Mouse (Mus musculus): Measurements from ENCODE around the gene Rnf39. TPM values are rescaled to one million over a fixed set of nuclear protein-coding genes. Genes with fewer than 3 reads are reported as not detected.
A peak's percentile ranks its signal among the peaks of the same experiment; 100 is the strongest.

Rnf39 gene
- total RNA-seq, 2 experiments from 2014 or later, result 8.2 to 12.5 TPM

DNA sequence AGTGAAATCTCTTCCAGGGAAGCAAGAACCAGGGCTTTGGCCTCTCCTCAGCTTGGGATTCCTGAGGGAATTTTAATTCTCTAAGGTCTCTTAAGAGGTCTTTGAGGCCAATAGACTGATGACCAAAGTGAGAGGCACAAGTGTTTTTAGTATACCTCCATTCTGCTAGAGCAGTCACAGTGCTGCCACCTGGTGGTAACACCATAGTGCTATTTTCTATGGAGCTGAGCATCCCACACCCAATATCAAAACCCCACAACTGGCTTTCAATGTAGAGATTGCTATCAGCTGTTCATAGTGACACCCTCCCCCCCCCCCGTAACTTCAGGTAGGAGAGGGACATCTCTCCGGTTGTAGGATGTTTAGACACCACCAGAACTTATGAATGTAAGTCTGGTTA is 28.6 kb upstream of the Rnf39 start:
- peak; percentile 71 to 77 for DNase-seq (ENCODE audit: extremely low spot score in 1 of 2, low spot score in 2 of 2)
- intact Hi-C loops (cut with DNase I), result loop anchor here (2.0 kb wide), 2 partner anchors 21 to 81 kb away; no protein-coding TSS in a partner anchor
- H3K4me3 ChIP-seq, result no peak overlapping the region
- peak; percentile 88 for TF ChIP-seq CTCF (IDR thresholded peaks at IDR 0.05)
- H3K27ac ChIP-seq, result no peak overlapping the region

DNA sequence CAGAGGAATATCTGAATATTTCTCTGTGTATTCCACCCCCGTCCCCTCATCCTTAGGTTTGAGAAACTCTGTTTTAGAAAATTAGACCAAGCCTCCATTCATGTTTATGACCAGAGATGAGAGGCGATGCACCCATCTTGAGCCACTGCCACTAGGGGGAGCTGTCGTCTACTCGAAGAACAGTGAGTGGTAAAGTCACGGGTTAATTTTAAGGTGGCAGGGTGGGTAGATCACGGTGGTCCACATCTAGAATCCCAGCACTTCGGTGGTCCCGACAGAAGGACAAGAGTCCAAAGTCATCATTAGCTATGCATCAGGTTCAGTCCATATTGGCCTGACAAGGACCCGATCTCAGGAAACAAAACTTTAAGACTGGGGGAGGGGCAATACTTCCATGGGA is 27.6 kb upstream of the Rnf39 start:
- TF ChIP-seq CTCF (IDR thresholded peaks at IDR 0.05), result peak; percentile 71
- Histone ChIP-seq H3K4me3 (no peak overlapping the region), H3K27ac (no peak overlapping the region)
- peak; percentile 50 to 63 for DNase-seq (ENCODE audit: extremely low spot score in 1 of 2, low spot score in 2 of 2)
- intact Hi-C loops (cut with DNase I), result loop anchor here (1.0 to 2.0 kb wide), 3 partner anchors 22 to 132 kb away; no protein-coding TSS in a partner anchor

DNA sequence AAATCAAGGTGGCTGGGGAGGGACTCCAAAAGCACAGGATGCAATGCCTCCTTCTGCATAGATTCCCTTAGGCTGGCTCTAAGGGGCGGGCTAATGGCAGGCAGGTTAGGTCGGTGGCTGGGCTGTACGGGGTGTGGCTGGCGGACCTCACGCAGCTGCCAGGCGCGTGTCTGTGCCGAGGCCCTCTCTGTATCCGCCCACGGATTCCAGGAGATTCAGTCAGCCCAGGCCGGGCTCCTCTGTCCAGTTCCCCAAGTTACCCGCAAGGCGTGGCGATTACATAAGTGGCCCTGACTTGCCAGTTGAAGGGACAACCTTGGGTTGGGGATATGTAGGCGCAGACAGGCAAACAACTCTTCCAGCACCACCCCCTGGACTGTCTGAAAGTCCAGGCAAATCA is 22.5 kb upstream of the Rnf39 start:
- H3K27ac ChIP-seq, result no peak overlapping the region
- intact Hi-C loops (cut with DNase I), result no loop called here
- no peak overlapping the region for H3K4me3 ChIP-seq
- no peak for TF ChIP-seq CTCF (IDR thresholded peaks at IDR 0.05)
- no peak for DNase-seq (ENCODE audit: extremely low spot score in 1 of 2, low spot score in 2 of 2)

DNA sequence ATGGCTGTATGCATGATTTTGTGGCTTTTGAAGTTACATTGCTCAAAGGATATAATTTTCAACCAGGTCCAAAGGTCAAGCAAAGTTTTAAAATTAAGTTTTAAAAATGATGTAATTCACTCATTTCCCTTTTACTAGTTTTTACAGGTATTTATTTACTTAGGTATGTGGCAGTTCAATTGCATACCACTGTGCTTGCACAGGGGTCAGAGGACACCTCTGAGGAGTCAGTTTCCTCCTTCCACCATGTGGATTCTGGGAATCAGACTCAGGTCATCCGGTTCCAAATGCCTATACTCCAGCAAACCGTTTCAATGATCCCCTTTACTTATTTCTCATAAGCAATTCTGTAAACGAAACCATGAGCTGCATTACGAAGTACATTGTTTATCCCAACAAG is 20.0 kb upstream of the Rnf39 start:
- intact Hi-C loops (cut with DNase I), result no loop called here
- no peak for DNase-seq (ENCODE audit: extremely low spot score in 1 of 2, low spot score in 2 of 2)
- no peak for TF ChIP-seq CTCF (IDR thresholded peaks at IDR 0.05)
- Histone ChIP-seq H3K27ac (no peak overlapping the region), H3K4me3 (no peak overlapping the region)

- TF ChIP-seq CTCF (IDR thresholded peaks at IDR 0.05), result no peak
- H3K27ac ChIP-seq, result no peak overlapping the region
- intact Hi-C loops (cut with DNase I), result no loop called here
Observed at GRCm38 (mm10) chr17:36923491-36923890, 19.2 kb upstream of the Rnf39 start.

DNA sequence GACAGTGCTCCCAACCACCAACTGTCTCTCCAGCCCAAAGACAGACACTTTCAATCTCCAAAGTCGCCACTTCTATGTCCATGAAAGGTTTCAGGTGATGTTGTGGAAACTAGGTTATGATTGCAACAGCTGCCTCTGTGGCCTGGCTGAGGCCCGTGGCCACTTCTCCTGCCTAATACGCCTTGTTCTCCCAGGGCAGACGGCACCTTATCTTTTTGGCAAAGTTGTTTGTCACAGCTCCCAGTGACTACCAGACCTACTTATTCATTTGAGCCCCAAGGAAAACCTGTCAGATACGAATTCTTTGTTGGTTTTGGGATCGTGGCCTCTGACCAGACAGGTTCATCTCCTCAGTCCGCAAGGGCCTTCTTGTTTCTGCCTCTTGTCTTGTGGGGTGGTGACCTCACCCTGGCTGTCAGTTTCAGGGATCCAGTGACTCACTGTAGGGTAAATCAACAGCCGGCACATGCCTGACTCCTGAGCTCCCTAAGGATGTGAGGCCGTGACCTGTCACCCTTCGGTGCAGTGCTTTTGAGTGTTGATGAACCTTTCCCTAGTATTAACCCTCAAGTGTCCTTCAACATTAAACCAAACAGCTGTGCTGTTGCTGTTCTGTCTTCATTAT is 15.1 kb upstream of the Rnf39 start:
- intact Hi-C loops (cut with DNase I), result loop anchor here (2.0 kb wide), 1 partner anchor 15 kb away; the partner anchor contains the start of gene Rnf39
- DNase-seq (ENCODE audit: extremely low spot score in 1 of 2, low spot score in 2 of 2), result no peak
- no peak for TF ChIP-seq CTCF (IDR thresholded peaks at IDR 0.05)
- no peak overlapping the region for H3K27ac ChIP-seq
- no peak overlapping the region for H3K4me3 ChIP-seq

More at GRCm38 (mm10) chr17:36923491-36923890, 19.2 kb upstream of the Rnf39 start:
- H3K4me3 ChIP-seq, result no peak overlapping the region
- no peak for DNase-seq (ENCODE audit: extremely low spot score in 1 of 2, low spot score in 2 of 2)

GRCm38 (mm10) chr17:36929236-36929932 is 13.3 kb upstream of the Rnf39 start:
- peak in 1 of 2 experiments; percentile 43 for DNase-seq (ENCODE audit: extremely low spot score in 1 of 2, low spot score in 2 of 2)
- no peak overlapping the region for H3K4me3 ChIP-seq
- intact Hi-C loops (cut with DNase I), result loop anchor here (2.0 kb wide), 1 partner anchor 13 kb away; the partner anchor contains the start of gene Rnf39
- no peak for TF ChIP-seq CTCF (IDR thresholded peaks at IDR 0.05)
- H3K27ac ChIP-seq, result no peak overlapping the region

GRCm38 (mm10) chr17:36930233-36930632 is 12.5 kb upstream of the Rnf39 start:
- no peak overlapping the region for H3K4me3 ChIP-seq
- H3K27ac ChIP-seq, result no peak overlapping the region
- intact Hi-C loops (cut with DNase I), result no loop called here
- DNase-seq (ENCODE audit: extremely low spot score in 1 of 2, low spot score in 2 of 2), result no peak
- no peak for TF ChIP-seq CTCF (IDR thresholded peaks at IDR 0.05)

- intact Hi-C loops (cut with DNase I), result no loop called here
Observed at GRCm38 (mm10) chr17:36931130-36931529, 11.6 kb upstream of the Rnf39 start.

DNA sequence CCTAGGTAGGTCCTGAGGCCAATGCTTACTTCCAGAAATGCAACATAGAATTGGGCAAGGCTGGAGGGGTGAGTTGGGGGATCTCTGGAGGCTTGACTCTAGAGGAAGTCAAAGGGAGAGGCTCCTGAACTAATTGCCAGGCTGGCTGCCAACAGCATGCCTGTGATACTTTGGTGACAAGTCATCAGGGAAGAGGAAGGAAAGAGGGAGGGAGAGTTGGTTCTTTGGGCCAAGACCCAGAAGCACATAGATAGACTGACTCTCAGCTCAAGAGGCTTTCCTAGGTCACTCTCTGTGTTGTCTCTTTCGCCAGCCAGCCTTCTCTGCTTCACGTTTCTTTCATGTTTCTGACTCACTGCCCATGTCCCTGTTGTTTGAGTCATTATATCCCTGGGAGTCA is 10.9 kb upstream of the Rnf39 start:
- no peak overlapping the region for H3K4me3 ChIP-seq
- DNase-seq (ENCODE audit: extremely low spot score in 1 of 2, low spot score in 2 of 2), result no peak
- no peak for TF ChIP-seq CTCF (IDR thresholded peaks at IDR 0.05)
- intact Hi-C loops (cut with DNase I), result no loop called here
- no peak overlapping the region for H3K27ac ChIP-seq

More at GRCm38 (mm10) chr17:36931130-36931529, 11.6 kb upstream of the Rnf39 start:
- no peak for DNase-seq (ENCODE audit: extremely low spot score in 1 of 2, low spot score in 2 of 2)
- Histone ChIP-seq H3K27ac (no peak overlapping the region), H3K4me3 (no peak overlapping the region)
- no peak for TF ChIP-seq CTCF (IDR thresholded peaks at IDR 0.05)

GRCm38 (mm10) chr17:36938056-36938455 is 4.7 kb upstream of the Rnf39 start:
- TF ChIP-seq CTCF (IDR thresholded peaks at IDR 0.05), result no peak
- no peak for DNase-seq (ENCODE audit: extremely low spot score in 1 of 2, low spot score in 2 of 2)
- intact Hi-C loops (cut with DNase I), result no loop called here
- Histone ChIP-seq H3K27ac (no peak overlapping the region), H3K4me3 (no peak overlapping the region)

- TF ChIP-seq CTCF (IDR thresholded peaks at IDR 0.05), result no peak
- Histone ChIP-seq H3K27ac (peak overlapping the region; percentile 89), H3K4me3 (peak overlapping the region; percentile 58)
- intact Hi-C loops (cut with DNase I), result loop anchor here (1.0 to 2.0 kb wide), 2 partner anchors 14 to 16 kb away; partner anchors contain the start of genes Znrd1 and Znrd1as
- peak; percentile 50 to 78 for DNase-seq (ENCODE audit: extremely low spot score in 1 of 2, low spot score in 2 of 2)
Observed at GRCm38 (mm10) chr17:36942391-36942790, 327 bp upstream of the Rnf39 start.

All from left cerebral cortex, adult 2 months (tissue).